ENCODE assay signal across 10 mouse cellular contexts in genomic region chr4:133024404-133024803, GRCm38 (mm10). TPM values are rescaled to one million over a fixed set of nuclear protein-coding genes. Genes with fewer than 3 reads are reported as not detected.
DNase-seq lines count a peak whose midpoint lies in the region; ATAC-seq and TF ChIP-seq lines count a peak whose summit lies in the region.
"Had no signal": no experiment of that assay in that cellular context is flagged by ENCODE, and none has a peak within 500 bp of the region (broad histone marks: within the 10 kb centered on the region; RNA-seq: fewer than 3 reads in every experiment).

No protein-coding gene starts in this region.

- ATAC-seq in neural tube, embryonic 11.5 days (ENCODE audit: insufficient read depth, low FRiP score, low TSS enrichment): no peak
- ATAC-seq in limb, embryonic 14.5 days (ENCODE audit: low FRiP score, low read depth): no peak

- 34% methylated on average over 3 of the region's 4 CpGs for WGBS in heart, embryonic 10.5 days
- 24% methylated on average over 3 of the region's 4 CpGs for WGBS in neural tube, embryonic 11.5 days
- 26% methylated on average over 3 of the region's 4 CpGs for WGBS in limb, embryonic 14.5 days

- peak overlapping the region; percentile 87 for H3K27ac ChIP-seq in heart, embryonic 10.5 days
- no peak overlapping the region for H3K27ac ChIP-seq in neural tube, embryonic 11.5 days (ENCODE audit: low read depth, low read length)
- H3K27ac ChIP-seq in limb, embryonic 14.5 days (replicated peaks; ENCODE audit: low read depth, low read length): peak overlapping the region; percentile 63
- H3K27ac ChIP-seq: liver, embryonic 15.5 days had no signal

- H3K9ac ChIP-seq in neural tube, embryonic 11.5 days (ENCODE audit: low read length): no peak overlapping the region
- no peak overlapping the region for H3K9ac ChIP-seq in limb, embryonic 14.5 days (ENCODE audit: low read depth, low read length, severe bottlenecking)
- H3K9ac ChIP-seq: liver, embryonic 15.5 days had no signal

- no peaks in the 10 kb centered on the region for H3K9me3 ChIP-seq in heart, embryonic 10.5 days
- no peaks in the 10 kb centered on the region for H3K9me3 ChIP-seq in neural tube, embryonic 11.5 days (ENCODE audit: control insufficient read depth, low read length)
- H3K9me3 ChIP-seq in limb, embryonic 14.5 days (ENCODE audit: control insufficient read depth, low read length): no peaks in the 10 kb centered on the region
- H3K9me3 ChIP-seq: liver, embryonic 15.5 days had no signal

- intact Hi-C loops in heart, postnatal 10 days (cut with DNase I): no loop called here

- H3K4me1 ChIP-seq in heart, embryonic 10.5 days: peaks cover 100% of the 10 kb centered on the region
- H3K4me1 ChIP-seq in neural tube, embryonic 11.5 days (ENCODE audit: control insufficient read depth, insufficient read depth, low read length): peaks cover 64% of the 10 kb centered on the region
- H3K4me1 ChIP-seq in limb, embryonic 14.5 days (ENCODE audit: control insufficient read depth, insufficient read depth, low read length): peaks cover 71% of the 10 kb centered on the region

- no peak overlapping the region for H3K4me2 ChIP-seq in neural tube, embryonic 11.5 days (ENCODE audit: low read depth)
- H3K4me2 ChIP-seq in limb, embryonic 14.5 days (replicated peaks; ENCODE audit: low read depth, low read length, severe bottlenecking): no peak overlapping the region
- H3K4me2 ChIP-seq: liver, embryonic 15.5 days had no signal

- no peaks in the 10 kb centered on the region for H3K27me3 ChIP-seq in heart, embryonic 10.5 days (ENCODE audit: insufficient read depth, poor library complexity, severe bottlenecking)
- H3K27me3 ChIP-seq in neural tube, embryonic 11.5 days (ENCODE audit: control insufficient read depth, insufficient read depth, low read length): no peaks in the 10 kb centered on the region
- H3K27me3 ChIP-seq in limb, embryonic 14.5 days (ENCODE audit: control insufficient read depth, insufficient read depth, low read length): no peaks in the 10 kb centered on the region
- H3K27me3 ChIP-seq: liver, embryonic 15.5 days had no signal

- TF ChIP-seq POLR2A in limb, embryonic 14.5 days (IDR thresholded peaks at IDR 0.05; ENCODE audit: borderline replicate concordance, extremely low read depth, insufficient read depth, insufficient read length): no peak

- peaks cover 16% of the 10 kb centered on the region for H3K36me3 ChIP-seq in heart, embryonic 10.5 days
- peaks cover 5% of the 10 kb centered on the region; the same call in 1 of the 2 replicates for H3K36me3 ChIP-seq in neural tube, embryonic 11.5 days (ENCODE audit: control insufficient read depth, insufficient read depth, low read length)
- H3K36me3 ChIP-seq in limb, embryonic 14.5 days (ENCODE audit: control insufficient read depth, insufficient read depth, low read length): peaks cover 21% of the 10 kb centered on the region
- H3K36me3 ChIP-seq: liver, embryonic 15.5 days had no signal

- no peak for DNase-seq in heart, embryonic 10.5 days (ENCODE audit: low spot score)
- no peak for DNase-seq in heart, postnatal 10 days
- peak; percentile 29 for DNase-seq in neural tube, embryonic 11.5 days (ENCODE audit: low spot score)
- no peak for DNase-seq in neural tube, embryonic 10.5 days (ENCODE audit: extremely low spot score, low spot score)
- DNase-seq in limb, embryonic 14.5 days (ENCODE audit: low spot score): no peak
- DNase-seq in B cell, adult 2 months: no peak
- no peak for DNase-seq in spleen, postnatal 10 days (ENCODE audit: low spot score in 2 of 2)
- DNase-seq in testis, postnatal 14 days (ENCODE audit: low spot score): no peak
- DNase-seq: adrenal gland, postnatal 25 days had no signal

- no peak overlapping the region for H3K4me3 ChIP-seq in heart, embryonic 10.5 days
- H3K4me3 ChIP-seq in neural tube, embryonic 11.5 days (ENCODE audit: low read depth, low read length): no peak overlapping the region
- no peak overlapping the region for H3K4me3 ChIP-seq in limb, embryonic 14.5 days (replicated peaks; ENCODE audit: low read length)
- H3K4me3 ChIP-seq: liver, embryonic 15.5 days had no signal

RNA-seq across cellular contexts. Expression of gene Ahdc1, which starts 13.3 kb away (rescaled TPM):
- polyA plus RNA-seq in heart, embryonic 10.5 days (2016; fragmentation: Nextera tagmentation; extraction: Ambion mirVana): 8.4 and 12.2 TPM in 2 replicates
- 10 to 100 TPM; 54.0 to 63.0 TPM for total RNA-seq in heart, postnatal 10 days (2021)
- polyA plus RNA-seq in neural tube, embryonic 11.5 days (2014; fragmentation: Nextera tagmentation; extraction: Ambion mirVana): 6.1 and 7.2 TPM in 2 replicates
- 29.6 and 41.0 TPM in 2 replicates for polyA plus RNA-seq in limb, embryonic 14.5 days (2012; rRNA removed)
- 12.9 and 15.6 TPM in 2 replicates for polyA plus RNA-seq in limb, embryonic 14.5 days (2014; fragmentation: Nextera tagmentation; extraction: Ambion mirVana)

RNA-seq across cellular contexts. Expression of gene Fgr, which starts 50.5 kb away (rescaled TPM):
- 0.36 and 0.43 TPM in 2 replicates for polyA plus RNA-seq in heart, embryonic 10.5 days (2016; fragmentation: Nextera tagmentation; extraction: Ambion mirVana)
- total RNA-seq in heart, postnatal 10 days (2021): under 1 TPM; 0.19 to 0.40 TPM
- 0.09 and 0.24 TPM in 2 replicates for polyA plus RNA-seq in neural tube, embryonic 11.5 days (2014; fragmentation: Nextera tagmentation; extraction: Ambion mirVana)
- 0.54 and 0.64 TPM in 2 replicates for polyA plus RNA-seq in limb, embryonic 14.5 days (2012; rRNA removed)
- polyA plus RNA-seq in limb, embryonic 14.5 days (2014; fragmentation: Nextera tagmentation; extraction: Ambion mirVana): 0.35 and 0.62 TPM in 2 replicates
